Mouse (Mus musculus): ENCODE data around the gene Khk. TPM values are rescaled to one million over a fixed set of nuclear protein-coding genes. Genes with fewer than 3 reads are reported as not detected.
A peak's percentile ranks its signal among the peaks of the same experiment; 100 is the strongest.

The Khk gene
- polyA plus RNA-seq, 1 experiment, result 579 TPM

GRCm38 (mm10) chr5:30901860-30902259 is 19.4 kb upstream of the Khk start:
- peaks cover 24% of the 10 kb centered on the region for H3K36me3 ChIP-seq (ENCODE audit: control insufficient read depth, insufficient read depth, low read length)
- TF ChIP-seq POLR2A (IDR thresholded peaks at IDR 0.05; ENCODE audit: low read depth, low read length) (no peak), CTCF (IDR thresholded peaks at IDR 0.05; ENCODE audit: extremely low read depth, insufficient read length, insufficient replicate concordance, low read depth, low read length) (no peak)
- peaks cover 9% of the 10 kb centered on the region for H3K4me1 ChIP-seq (ENCODE audit: control insufficient read depth, insufficient read depth, insufficient read length, low read length)
- 77% methylated on average over 5 of the region's 5 CpGs for WGBS
- no peak overlapping the region for H3K4me3 ChIP-seq (ENCODE audit: low read depth, low read length)
- H3K27ac ChIP-seq (ENCODE audit: insufficient read depth, low read depth, low read length), result peak overlapping the region; percentile 61; the same call in 1 of the 2 replicates
- no peaks in the 10 kb centered on the region for H3K27me3 ChIP-seq (ENCODE audit: control insufficient read depth, insufficient read depth, low read length)

- TF ChIP-seq CTCF (IDR thresholded peaks at IDR 0.05; ENCODE audit: extremely low read depth, insufficient read length, insufficient replicate concordance, low read depth, low read length), result no peak
- peak; percentile 85 for TF ChIP-seq POLR2A (IDR thresholded peaks at IDR 0.05; ENCODE audit: low read depth, low read length)
Observed at GRCm38 (mm10) chr5:30907413-30908059, 13.7 kb upstream of the Khk start, which contains the start of gene Ost4. Gene Ost4, minus strand, starts transcription at chr5:30907788.

GRCm38 (mm10) chr5:30908426-30909299 is 12.6 kb upstream of the Khk start:
- Histone ChIP-seq H3K27ac (ENCODE audit: insufficient read depth, low read depth, low read length) (peak overlapping the region; percentile 93), H3K4me3 (ENCODE audit: low read depth, low read length) (peak overlapping the region; percentile 70), H3K27me3 (ENCODE audit: control insufficient read depth, insufficient read depth, low read length) (no peaks in the 10 kb centered on the region), H3K36me3 (ENCODE audit: control insufficient read depth, insufficient read depth, low read length) (peaks cover 14% of the 10 kb centered on the region), H3K4me1 (ENCODE audit: control insufficient read depth, insufficient read depth, insufficient read length, low read length) (peaks cover 31% of the 10 kb centered on the region)
- 26% methylated on average over 13 of the region's 13 CpGs for WGBS
- TF ChIP-seq POLR2A (IDR thresholded peaks at IDR 0.05; ENCODE audit: low read depth, low read length) (no peak), CTCF (IDR thresholded peaks at IDR 0.05; ENCODE audit: extremely low read depth, insufficient read length, insufficient replicate concordance, low read depth, low read length) (no peak)

More at GRCm38 (mm10) chr5:30907413-30908059, 13.7 kb upstream of the Khk start, which contains the start of gene Ost4:
- Histone ChIP-seq H3K27me3 (ENCODE audit: control insufficient read depth, insufficient read depth, low read length) (no peaks in the 10 kb centered on the region), H3K4me3 (ENCODE audit: low read depth, low read length) (peak within 1 kb of the TSS; percentile 77), H3K4me1 (ENCODE audit: control insufficient read depth, insufficient read depth, insufficient read length, low read length) (peaks cover 31% of the 10 kb centered on the region), H3K36me3 (ENCODE audit: control insufficient read depth, insufficient read depth, low read length) (peaks cover 22% of the 10 kb centered on the region), H3K27ac (ENCODE audit: insufficient read depth, low read depth, low read length) (peak within 1 kb of the TSS; percentile 93)
- under 1% methylated on average over 58 of the region's 58 CpGs for WGBS

GRCm38 (mm10) chr5:30909300-30909659 is 12.0 kb upstream of the Khk start:
- Histone ChIP-seq H3K4me1 (ENCODE audit: control insufficient read depth, insufficient read depth, insufficient read length, low read length) (peaks cover 31% of the 10 kb centered on the region), H3K4me3 (ENCODE audit: low read depth, low read length) (no peak overlapping the region), H3K36me3 (ENCODE audit: control insufficient read depth, insufficient read depth, low read length) (peaks cover 10% of the 10 kb centered on the region), H3K27ac (ENCODE audit: insufficient read depth, low read depth, low read length) (peak overlapping the region; percentile 93), H3K27me3 (ENCODE audit: control insufficient read depth, insufficient read depth, low read length) (no peaks in the 10 kb centered on the region)
- no peak for TF ChIP-seq CTCF (IDR thresholded peaks at IDR 0.05; ENCODE audit: extremely low read depth, insufficient read length, insufficient replicate concordance, low read depth, low read length)
- TF ChIP-seq POLR2A (IDR thresholded peaks at IDR 0.05; ENCODE audit: low read depth, low read length), result no peak
- 16% methylated on average over 7 of the region's 7 CpGs for WGBS

- 71% methylated on average over 7 of the region's 7 CpGs for WGBS
- Histone ChIP-seq H3K4me3 (ENCODE audit: low read depth, low read length) (no peak overlapping the region), H3K4me1 (ENCODE audit: control insufficient read depth, insufficient read depth, insufficient read length, low read length) (peaks cover 31% of the 10 kb centered on the region), H3K36me3 (ENCODE audit: control insufficient read depth, insufficient read depth, low read length) (peaks cover 7% of the 10 kb centered on the region; the same call in 1 of the 2 replicates), H3K27ac (ENCODE audit: insufficient read depth, low read depth, low read length) (peak overlapping the region; percentile 93), H3K27me3 (ENCODE audit: control insufficient read depth, insufficient read depth, low read length) (no peaks in the 10 kb centered on the region)
- TF ChIP-seq POLR2A (IDR thresholded peaks at IDR 0.05; ENCODE audit: low read depth, low read length), result no peak
Observed at GRCm38 (mm10) chr5:30909863-30910262, 11.4 kb upstream of the Khk start.

GRCm38 (mm10) chr5:30910481-30910880 is 10.8 kb upstream of the Khk start:
- Histone ChIP-seq H3K4me3 (ENCODE audit: low read depth, low read length) (no peak overlapping the region), H3K27me3 (ENCODE audit: control insufficient read depth, insufficient read depth, low read length) (no peaks in the 10 kb centered on the region), H3K4me1 (ENCODE audit: control insufficient read depth, insufficient read depth, insufficient read length, low read length) (peaks cover 33% of the 10 kb centered on the region), H3K27ac (ENCODE audit: insufficient read depth, low read depth, low read length) (peak overlapping the region; percentile 30), H3K36me3 (ENCODE audit: control insufficient read depth, insufficient read depth, low read length) (peaks cover 2% of the 10 kb centered on the region; the same call in 1 of the 2 replicates)
- TF ChIP-seq POLR2A (IDR thresholded peaks at IDR 0.05; ENCODE audit: low read depth, low read length) (no peak), CTCF (IDR thresholded peaks at IDR 0.05; ENCODE audit: extremely low read depth, insufficient read length, insufficient replicate concordance, low read depth, low read length) (no peak)

- 83% methylated on average over 5 of the region's 5 CpGs for WGBS
- Histone ChIP-seq H3K36me3 (ENCODE audit: control insufficient read depth, insufficient read depth, low read length) (no peaks in the 10 kb centered on the region), H3K4me1 (ENCODE audit: control insufficient read depth, insufficient read depth, insufficient read length, low read length) (peaks cover 32% of the 10 kb centered on the region), H3K27ac (ENCODE audit: insufficient read depth, low read depth, low read length) (peak overlapping the region; percentile 79), H3K4me3 (ENCODE audit: low read depth, low read length) (no peak overlapping the region), H3K27me3 (ENCODE audit: control insufficient read depth, insufficient read depth, low read length) (no peaks in the 10 kb centered on the region)
- TF ChIP-seq CTCF (IDR thresholded peaks at IDR 0.05; ENCODE audit: extremely low read depth, insufficient read length, insufficient replicate concordance, low read depth, low read length) (no peak), POLR2A (IDR thresholded peaks at IDR 0.05; ENCODE audit: low read depth, low read length) (no peak)
Observed at GRCm38 (mm10) chr5:30912156-30912555, 9.1 kb upstream of the Khk start.
